ENCODE assay signal across 15 mouse cellular contexts in the genomic region with DNA sequence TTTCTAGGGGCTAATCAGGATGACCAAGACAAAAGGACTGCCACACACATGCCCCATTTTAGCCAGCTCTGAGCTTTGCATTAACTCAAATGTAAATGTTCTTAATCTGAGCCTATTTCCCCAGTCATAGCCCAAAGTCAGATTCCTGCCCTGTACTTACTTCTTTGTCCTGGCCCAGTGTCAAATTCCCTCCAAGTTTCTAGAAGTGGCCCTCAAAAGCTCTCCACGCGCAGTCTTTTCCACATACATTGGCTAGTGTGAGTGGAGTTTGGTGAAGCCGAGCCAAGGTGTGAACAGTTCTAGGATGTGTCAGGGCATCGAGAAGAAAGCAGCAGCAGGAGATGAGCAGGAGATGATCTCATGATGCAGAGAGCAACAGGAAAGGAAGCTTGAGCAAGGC.
"Had no signal": no experiment of that assay in that cellular context is flagged by ENCODE, and none has a peak within 500 bp of the region (broad histone marks: within the 10 kb centered on the region; RNA-seq: fewer than 3 reads in every experiment).

No protein-coding gene starts in this region.

- H3K4me1 ChIP-seq: intestine, embryonic 15.5 days; kidney, embryonic 15.5 days; liver, embryonic 13.5 days; lung, embryonic 15.5 days had no signal

- H3K9ac ChIP-seq: intestine, embryonic 15.5 days; kidney, embryonic 15.5 days; liver, embryonic 13.5 days; lung, embryonic 15.5 days had no signal

- H3K4me2 ChIP-seq: intestine, embryonic 15.5 days; kidney, embryonic 15.5 days; liver, embryonic 13.5 days; lung, embryonic 15.5 days; midbrain, embryonic 11.5 days had no signal

- ATAC-seq: intestine, embryonic 15.5 days had no signal

- DNase-seq: kidney, adult 11 months; kidney, adult 8-10 months; kidney, postnatal 10 days; kidney, postnatal 36 days; layer of hippocampus, adult 9-11 months; liver, embryonic 13.5 days; midbrain, embryonic 14.5 days; thymus, adult 2 months; thymus, postnatal 14 days had no signal

- H3K27me3 ChIP-seq: intestine, embryonic 15.5 days; kidney, embryonic 15.5 days; liver, embryonic 13.5 days; lung, embryonic 15.5 days had no signal

- H3K4me3 ChIP-seq: intestine, embryonic 15.5 days; kidney, embryonic 15.5 days; left cerebral cortex, adult 2 months; liver, embryonic 13.5 days; lung, embryonic 15.5 days had no signal

- H3K9me3 ChIP-seq: intestine, embryonic 15.5 days; kidney, embryonic 15.5 days; liver, embryonic 13.5 days; lung, embryonic 15.5 days had no signal

- H3K36me3 ChIP-seq: intestine, embryonic 15.5 days; kidney, embryonic 15.5 days; liver, embryonic 13.5 days; lung, embryonic 15.5 days had no signal

- H3K27ac ChIP-seq: intestine, embryonic 15.5 days; kidney, embryonic 15.5 days; left cerebral cortex, adult 2 months; liver, embryonic 13.5 days; lung, embryonic 15.5 days; stomach, postnatal 0 days had no signal
